Mouse (Mus musculus) heart, embryonic 12.5 days (tissue): ENCODE results near the gene Mustn1. TPM values are rescaled to one million over a fixed set of nuclear protein-coding genes. Genes with fewer than 3 reads are reported as not detected.
A peak's percentile ranks its signal among the peaks of the same experiment; 100 is the strongest.

Experiments
- ATAC-seq: fragments of 200-750 bp; cut with Nextera tagmentation; 2 replicates; pipeline ENCODE4 v1.8.0; 2017; ENCODE audit warnings: moderate TSS enrichment, moderate library complexity; ENCODE audit not compliant: insufficient number of reproducible peaks, low FRiP score
- H3K27ac ChIP-seq: fragments of 300-500 bp; sonication (generic); 2 replicates; pipeline ENCODE4 v1.5.1; 2016; ENCODE audit warnings: mild to moderate bottlenecking, moderate library complexity; ENCODE audit not compliant: poor library complexity, severe bottlenecking
- H3K27me3 ChIP-seq: fragments of 300-500 bp; sonication (generic); replicated peaks from 2 replicates; pipeline ENCODE4 v1.6.1; 2016; ENCODE audit warnings: mild to moderate bottlenecking, moderate library complexity
- H3K36me3 ChIP-seq: fragments of 300-500 bp; sonication (generic); 2 replicates; pipeline ENCODE4 v1.6.1; 2016; ENCODE audit warnings: mild to moderate bottlenecking, moderate library complexity
- H3K4me1 ChIP-seq: fragments of 300-500 bp; sonication (generic); replicated peaks from 2 replicates; pipeline ENCODE4 v1.6.1; 2016; ENCODE audit warnings: mild to moderate bottlenecking
- H3K4me2 ChIP-seq: fragments of 300-500 bp; sonication (generic); 2 replicates; pipeline ENCODE4 v1.6.1; 2016; ENCODE audit warnings: mild to moderate bottlenecking, moderate library complexity
- H3K4me3 ChIP-seq: fragments of 300-500 bp; sonication (generic); 2 replicates; pipeline ENCODE4 v1.5.1; 2016; ENCODE audit warnings: mild to moderate bottlenecking
- H3K9ac ChIP-seq: fragments of 300-500 bp; sonication (generic); 2 replicates; pipeline ENCODE4 v1.6.1; 2016; ENCODE audit warnings: mild to moderate bottlenecking, moderate library complexity
- H3K9me3 ChIP-seq: fragments of 300-500 bp; sonication (generic); replicated peaks from 2 replicates; pipeline ENCODE4 v1.6.1; 2016; ENCODE audit warnings: mild to moderate bottlenecking, moderate library complexity
- WGBS: fragments of 180-500 bp; shearing (Covaris S2); methylation state at CpG from one replicate; pipeline ENCODE4 v1.1.7; 2016; 5-methylcytosine and 5-hydroxymethylcytosine counted together
- polyA plus RNA-seq: library from polyadenylated mRNA; unstranded; fragments of >200 nt; fragmentation: Nextera tagmentation; extraction: Ambion mirVana; gene quantifications from 2 replicates; pipeline ENCODE4 v1.2.1, GENCODE M21; 2016

The Mustn1 gene
- polyA plus RNA-seq, 1 experiment from 2014 or later = 2.3 TPM

- Histone ChIP-seq H3K4me3 (no peak overlapping the region), H3K36me3 (no peaks in the 10 kb centered on the region), H3K9me3 (no peaks in the 10 kb centered on the region), H3K4me1 (no peaks in the 10 kb centered on the region), H3K27me3 (no peaks in the 10 kb centered on the region), H3K4me2 (no peak overlapping the region), H3K27ac (no peak overlapping the region), H3K9ac (no peak overlapping the region)
- no peak for ATAC-seq
- WGBS = 89% methylated on average over 8 of the region's 8 CpGs
Measured at GRCm38 (mm10) chr14:30911141-30911540, 32.1 kb downstream of the Mustn1 start.

GRCm38 (mm10) chr14:30912641-30913040, 33.6 kb downstream of the Mustn1 start:
- H3K4me3 ChIP-seq = no peak overlapping the region
- H3K9me3 ChIP-seq = no peaks in the 10 kb centered on the region
- H3K27ac ChIP-seq = no peak overlapping the region
- H3K4me2 ChIP-seq = no peak overlapping the region
- H3K9ac ChIP-seq = no peak overlapping the region
- no peaks in the 10 kb centered on the region for H3K4me1 ChIP-seq
- no peaks in the 10 kb centered on the region for H3K27me3 ChIP-seq
- no peaks in the 10 kb centered on the region for H3K36me3 ChIP-seq
- no peak; the same call in 1 of the 2 replicates for ATAC-seq
- WGBS = 74% methylated on average over 8 of the region's 8 CpGs

- Histone ChIP-seq H3K27me3 (no peaks in the 10 kb centered on the region), H3K4me2 (no peak overlapping the region), H3K9me3 (no peaks in the 10 kb centered on the region), H3K9ac (no peak overlapping the region), H3K27ac (no peak overlapping the region), H3K4me3 (no peak overlapping the region), H3K4me1 (no peaks in the 10 kb centered on the region), H3K36me3 (no peaks in the 10 kb centered on the region)
- no peak for ATAC-seq
- WGBS = 72% methylated on average over 5 of the region's 5 CpGs
Measured at GRCm38 (mm10) chr14:30913404-30913803, 34.4 kb downstream of the Mustn1 start.

- 85% methylated on average over 1 of the region's 1 CpGs for WGBS
- no peaks in the 10 kb centered on the region for H3K9me3 ChIP-seq
- no peaks in the 10 kb centered on the region for H3K27me3 ChIP-seq
- H3K4me3 ChIP-seq = no peak overlapping the region
- no peak overlapping the region for H3K4me2 ChIP-seq
- no peak for ATAC-seq
- no peaks in the 10 kb centered on the region for H3K36me3 ChIP-seq
- no peak overlapping the region for H3K27ac ChIP-seq
- H3K9ac ChIP-seq = no peak overlapping the region
- H3K4me1 ChIP-seq = no peaks in the 10 kb centered on the region
Measured at GRCm38 (mm10) chr14:30916516-30916915, 37.5 kb downstream of the Mustn1 start.

- Histone ChIP-seq H3K36me3 (no peaks in the 10 kb centered on the region), H3K27me3 (no peaks in the 10 kb centered on the region), H3K4me1 (no peaks in the 10 kb centered on the region), H3K27ac (no peak overlapping the region), H3K9ac (no peak overlapping the region), H3K4me3 (no peak overlapping the region), H3K4me2 (no peak overlapping the region), H3K9me3 (no peaks in the 10 kb centered on the region)
- WGBS = 62% methylated on average over 8 of the region's 8 CpGs
- no peak for ATAC-seq
Measured at GRCm38 (mm10) chr14:30922053-30922670, 43.2 kb downstream of the Mustn1 start.

- Histone ChIP-seq H3K9ac (no peak within 1 kb of the TSS), H3K27ac (no peak within 1 kb of the TSS), H3K36me3 (no peaks in the 10 kb centered on the region), H3K4me1 (no peaks in the 10 kb centered on the region), H3K4me2 (no peak within 1 kb of the TSS), H3K27me3 (no peaks in the 10 kb centered on the region), H3K4me3 (no peak within 1 kb of the TSS), H3K9me3 (no peaks in the 10 kb centered on the region)
- ATAC-seq = peak; percentile 55; the same call in 1 of the 2 replicates
- WGBS = 31% methylated on average over 6 of the region's 6 CpGs
Measured at GRCm38 (mm10) chr14:30923375-30924105, 44.5 kb downstream of the Mustn1 start, which contains the start of gene Itih3. Itih3 (minus strand) TSS chr14:30923760.

- Histone ChIP-seq H3K4me3 (no peak overlapping the region), H3K27me3 (no peaks in the 10 kb centered on the region), H3K4me1 (no peaks in the 10 kb centered on the region), H3K9me3 (no peaks in the 10 kb centered on the region), H3K36me3 (no peaks in the 10 kb centered on the region), H3K9ac (no peak overlapping the region), H3K4me2 (no peak overlapping the region), H3K27ac (no peak overlapping the region)
- WGBS = 88% methylated on average over 3 of the region's 3 CpGs
- no peak for ATAC-seq
Measured at GRCm38 (mm10) chr14:30925492-30925891, 46.5 kb downstream of the Mustn1 start.

- no peak overlapping the region for H3K4me3 ChIP-seq
- no peaks in the 10 kb centered on the region for H3K27me3 ChIP-seq
- 88% methylated on average over 4 of the region's 4 CpGs for WGBS
- ATAC-seq = no peak
- H3K27ac ChIP-seq = no peak overlapping the region
- no peaks in the 10 kb centered on the region for H3K9me3 ChIP-seq
- no peak overlapping the region for H3K9ac ChIP-seq
- no peaks in the 10 kb centered on the region for H3K36me3 ChIP-seq
- H3K4me1 ChIP-seq = no peaks in the 10 kb centered on the region
- no peak overlapping the region for H3K4me2 ChIP-seq
Measured at GRCm38 (mm10) chr14:30930386-30930785, 51.4 kb downstream of the Mustn1 start.

Other genes starting within 250 kb of the Mustn1 start
- gene Rft1, start 224.8 kb upstream of the Mustn1 start, polyA plus RNA-seq = 12.1 and 12.3 TPM in 2 replicates
- 11.5 and 12.0 TPM in 2 replicates for gene Sfmbt1, start 164.4 kb upstream of the Mustn1 start, polyA plus RNA-seq
- 19.1 and 21.1 TPM in 2 replicates for gene Tmem110, start 53.6 kb upstream of the Mustn1 start, polyA plus RNA-seq
- gene Itih4, start 7.3 kb downstream of the Mustn1 start, polyA plus RNA-seq = 0.17 TPM in 1 of 2 replicates, not detected in the other
- gene Itih3, start 44.6 kb downstream of the Mustn1 start, polyA plus RNA-seq = 1.4 and 2.2 TPM in 2 replicates
- gene Itih1, start 64.1 kb downstream of the Mustn1 start, polyA plus RNA-seq = 0.10 TPM in 1 of 2 replicates, not detected in the other
- 5.1 and 7.4 TPM in 2 replicates for gene Nek4, start 72.2 kb downstream of the Mustn1 start, polyA plus RNA-seq
- gene Glt8d1, start 122.2 kb downstream of the Mustn1 start, polyA plus RNA-seq = 55.8 and 57.1 TPM in 2 replicates
- 368 and 374 TPM in 2 replicates for gene Spcs1, start 122.5 kb downstream of the Mustn1 start, polyA plus RNA-seq
- 124 and 134 TPM in 2 replicates for gene Pbrm1, start 139.9 kb downstream of the Mustn1 start, polyA plus RNA-seq
- 75.3 and 79.5 TPM in 2 replicates for gene Gnl3, start 140.0 kb downstream of the Mustn1 start, polyA plus RNA-seq
- 62.6 and 68.6 TPM in 2 replicates for gene Smim4, start 249.8 kb downstream of the Mustn1 start, polyA plus RNA-seq